Mouse (Mus musculus): ENCODE measurements around the gene Ppp3cb. TPM values are rescaled to one million over a fixed set of nuclear protein-coding genes. Genes with fewer than 3 reads are reported as not detected.

The Ppp3cb gene
- polyA plus RNA-seq, 1 experiment: 4.7 TPM

DNA sequence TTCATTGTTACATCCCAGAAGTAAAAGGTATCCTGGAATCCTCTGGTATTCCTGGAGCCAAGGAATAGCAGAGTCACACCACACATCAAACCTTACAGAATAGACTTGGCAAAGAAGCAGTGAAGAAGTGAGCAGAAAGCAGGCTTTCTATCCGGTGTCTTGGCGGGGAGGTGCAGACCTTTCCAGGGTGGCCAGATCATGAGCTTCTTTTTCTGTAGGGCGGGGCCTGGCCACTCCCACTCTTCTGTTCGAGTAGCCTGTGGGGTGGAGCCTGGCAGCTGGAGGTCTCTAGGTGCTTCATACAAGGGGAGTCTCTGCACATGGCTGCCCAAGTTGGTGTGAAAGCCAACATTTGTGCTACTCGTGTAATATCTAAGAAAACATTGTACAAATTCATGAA, 65.2 kb downstream of the Ppp3cb start:
- H3K27ac ChIP-seq (ENCODE audit: insufficient read depth, low read depth, low read length): no peak overlapping the region
- peaks cover 2% of the 10 kb centered on the region for H3K4me1 ChIP-seq (ENCODE audit: control insufficient read depth, insufficient read depth, insufficient read length, low read length)
- no peaks in the 10 kb centered on the region for H3K27me3 ChIP-seq (ENCODE audit: control insufficient read depth, insufficient read depth, low read length)
- no peak for TF ChIP-seq POLR2A (IDR thresholded peaks at IDR 0.05; ENCODE audit: low read depth, low read length)
- TF ChIP-seq CTCF (IDR thresholded peaks at IDR 0.05; ENCODE audit: extremely low read depth, insufficient read length, insufficient replicate concordance, low read depth, low read length): no peak
- peaks cover 1% of the 10 kb centered on the region; the same call in 1 of the 2 replicates for H3K36me3 ChIP-seq (ENCODE audit: control insufficient read depth, insufficient read depth, low read length)
- no peak overlapping the region for H3K4me3 ChIP-seq (ENCODE audit: low read depth, low read length)
- 27% methylated on average over 5 of the region's 5 CpGs for WGBS

DNA sequence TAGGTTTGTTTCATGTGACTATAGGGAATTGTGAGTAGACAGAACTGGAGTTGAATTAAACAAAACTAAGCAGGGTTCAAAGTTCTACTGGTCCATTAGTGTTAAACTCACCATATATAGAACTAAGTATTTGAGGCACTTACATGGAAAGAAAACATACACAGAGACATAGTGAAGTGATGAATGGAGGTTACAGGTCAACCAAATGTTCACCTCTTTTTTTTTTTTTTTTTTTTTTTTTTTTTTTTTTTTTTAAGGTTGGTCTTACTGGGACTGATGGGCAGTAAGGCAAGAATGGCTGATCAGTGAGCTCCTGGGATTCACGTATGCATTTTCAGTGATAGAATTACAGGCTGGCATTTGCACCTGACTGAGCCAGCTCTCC, 66.2 kb downstream of the Ppp3cb start:
- Histone ChIP-seq H3K27me3 (ENCODE audit: control insufficient read depth, insufficient read depth, low read length) (no peaks in the 10 kb centered on the region), H3K36me3 (ENCODE audit: control insufficient read depth, insufficient read depth, low read length) (peaks cover 7% of the 10 kb centered on the region; the same call in 1 of the 2 replicates), H3K4me3 (ENCODE audit: low read depth, low read length) (peak overlapping the region; percentile 87), H3K4me1 (ENCODE audit: control insufficient read depth, insufficient read depth, insufficient read length, low read length) (peaks cover 2% of the 10 kb centered on the region), H3K27ac (ENCODE audit: insufficient read depth, low read depth, low read length) (no peak overlapping the region)
- TF ChIP-seq POLR2A (IDR thresholded peaks at IDR 0.05; ENCODE audit: low read depth, low read length) (no peak), CTCF (IDR thresholded peaks at IDR 0.05; ENCODE audit: extremely low read depth, insufficient read length, insufficient replicate concordance, low read depth, low read length) (no peak)
- 74% methylated on average over 1 of the region's 1 CpGs for whole genome bisulfite sequencing

- H3K27me3 ChIP-seq (ENCODE audit: control insufficient read depth, insufficient read depth, low read length): no peaks in the 10 kb centered on the region
- TF ChIP-seq CTCF (IDR thresholded peaks at IDR 0.05; ENCODE audit: extremely low read depth, insufficient read length, insufficient replicate concordance, low read depth, low read length) (no peak), POLR2A (IDR thresholded peaks at IDR 0.05; ENCODE audit: low read depth, low read length) (peak; percentile 70)
- peaks cover 7% of the 10 kb centered on the region; the same call in 1 of the 2 replicates for H3K36me3 ChIP-seq (ENCODE audit: control insufficient read depth, insufficient read depth, low read length)
- under 1% methylated on average over 48 of the region's 48 CpGs for WGBS
- H3K4me1 ChIP-seq (ENCODE audit: control insufficient read depth, insufficient read depth, insufficient read length, low read length): peaks cover 2% of the 10 kb centered on the region
- H3K4me3 ChIP-seq (ENCODE audit: low read depth, low read length): peak within 1 kb of the TSS; percentile 87
- peak within 1 kb of the TSS; percentile 89 for H3K27ac ChIP-seq (ENCODE audit: insufficient read depth, low read depth, low read length)
These were observed 66.8 kb downstream of the Ppp3cb start, which contains the start of gene Anxa7 for GRCm38 (mm10) chr14:20479291-20480194. TSS of gene Anxa7 (minus strand) at chr14:20480133.

DNA sequence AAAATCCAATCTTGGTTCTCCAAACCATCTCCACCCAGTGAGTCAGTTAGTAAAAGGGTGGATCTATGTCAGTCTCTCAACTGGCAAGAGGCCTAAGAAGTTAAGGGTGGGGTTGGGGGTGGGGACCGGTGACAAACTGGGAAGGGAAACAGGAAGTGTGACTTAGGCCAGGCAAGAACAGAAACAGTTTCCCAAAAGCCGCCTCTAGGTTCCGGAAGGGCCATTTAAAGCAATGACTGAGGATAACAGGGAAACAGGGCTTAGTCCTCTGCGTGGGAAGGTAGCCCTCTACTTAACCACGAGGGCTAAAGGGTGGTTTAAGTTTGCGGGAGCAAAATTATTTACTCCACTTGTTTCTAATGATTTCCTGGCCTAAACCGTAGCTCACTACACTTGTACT, 67.6 kb downstream of the Ppp3cb start:
- peak overlapping the region; percentile 14; the same call in 1 of the 2 replicates for H3K4me3 ChIP-seq (ENCODE audit: low read depth, low read length)
- no peaks in the 10 kb centered on the region for H3K27me3 ChIP-seq (ENCODE audit: control insufficient read depth, insufficient read depth, low read length)
- TF ChIP-seq POLR2A (IDR thresholded peaks at IDR 0.05; ENCODE audit: low read depth, low read length): no peak
- TF ChIP-seq CTCF (IDR thresholded peaks at IDR 0.05; ENCODE audit: extremely low read depth, insufficient read length, insufficient replicate concordance, low read depth, low read length): no peak
- H3K4me1 ChIP-seq (ENCODE audit: control insufficient read depth, insufficient read depth, insufficient read length, low read length): peaks cover 2% of the 10 kb centered on the region
- H3K36me3 ChIP-seq (ENCODE audit: control insufficient read depth, insufficient read depth, low read length): peaks cover 7% of the 10 kb centered on the region; the same call in 1 of the 2 replicates
- H3K27ac ChIP-seq (ENCODE audit: insufficient read depth, low read depth, low read length): peak overlapping the region; percentile 89
- 0% methylated on average over 7 of the region's 7 CpGs for WGBS

GRCm38 (mm10) chr14:20478385-20478784, 68.0 kb downstream of the Ppp3cb start:
- Histone ChIP-seq H3K36me3 (ENCODE audit: control insufficient read depth, insufficient read depth, low read length) (peaks cover 7% of the 10 kb centered on the region; the same call in 1 of the 2 replicates), H3K27me3 (ENCODE audit: control insufficient read depth, insufficient read depth, low read length) (no peaks in the 10 kb centered on the region), H3K4me1 (ENCODE audit: control insufficient read depth, insufficient read depth, insufficient read length, low read length) (peaks cover 2% of the 10 kb centered on the region), H3K27ac (ENCODE audit: insufficient read depth, low read depth, low read length) (peak overlapping the region; percentile 63), H3K4me3 (ENCODE audit: low read depth, low read length) (peak overlapping the region; percentile 48)
- WGBS: 8% methylated on average over 3 of the region's 3 CpGs
- no peak for TF ChIP-seq POLR2A (IDR thresholded peaks at IDR 0.05; ENCODE audit: low read depth, low read length)
- no peak for TF ChIP-seq CTCF (IDR thresholded peaks at IDR 0.05; ENCODE audit: extremely low read depth, insufficient read length, insufficient replicate concordance, low read depth, low read length)

DNA sequence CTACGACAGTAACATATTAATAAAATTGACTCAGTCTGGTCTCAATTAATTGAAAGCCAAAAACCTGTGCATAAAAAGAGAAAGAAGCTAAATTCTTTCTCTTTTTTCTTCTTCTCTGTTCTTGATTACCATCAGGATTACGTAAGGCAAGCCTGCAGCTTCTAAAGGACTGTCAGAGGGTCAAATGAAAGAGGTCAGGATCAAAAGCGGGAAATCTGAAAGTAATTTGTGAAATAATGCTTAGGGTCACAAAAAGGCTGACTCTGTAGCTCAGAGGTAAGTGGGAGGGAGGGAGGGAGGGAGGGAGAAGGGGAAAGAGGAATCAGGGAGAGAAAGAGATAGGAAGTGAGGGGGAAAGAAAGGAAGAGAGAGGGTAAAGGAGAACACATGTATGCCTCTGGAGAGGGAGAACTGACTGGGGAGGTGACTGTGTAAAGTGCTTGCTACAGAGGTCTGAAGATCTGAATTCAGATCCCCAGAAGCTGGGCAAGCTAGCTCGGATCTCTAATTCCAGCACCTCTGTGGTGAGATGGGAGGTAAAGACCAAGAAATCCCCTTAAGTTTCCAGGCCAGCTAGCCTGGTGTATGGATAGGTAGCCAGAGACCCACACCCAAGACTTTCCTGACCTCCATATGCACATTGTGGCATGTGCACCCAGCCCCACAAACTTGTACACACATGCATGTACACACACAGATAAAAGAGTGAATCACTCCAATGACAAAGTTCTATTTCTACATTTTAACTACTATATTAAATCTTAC, 68.9 kb downstream of the Ppp3cb start:
- peaks cover 2% of the 10 kb centered on the region for H3K4me1 ChIP-seq (ENCODE audit: control insufficient read depth, insufficient read depth, insufficient read length, low read length)
- no peak for TF ChIP-seq CTCF (IDR thresholded peaks at IDR 0.05; ENCODE audit: extremely low read depth, insufficient read length, insufficient replicate concordance, low read depth, low read length)
- no peak for TF ChIP-seq POLR2A (IDR thresholded peaks at IDR 0.05; ENCODE audit: low read depth, low read length)
- H3K4me3 ChIP-seq (ENCODE audit: low read depth, low read length): no peak overlapping the region
- no peak overlapping the region for H3K27ac ChIP-seq (ENCODE audit: insufficient read depth, low read depth, low read length)
- no peaks in the 10 kb centered on the region for H3K27me3 ChIP-seq (ENCODE audit: control insufficient read depth, insufficient read depth, low read length)
- 75% methylated on average over 4 of the region's 4 CpGs for WGBS
- H3K36me3 ChIP-seq (ENCODE audit: control insufficient read depth, insufficient read depth, low read length): peaks cover 12% of the 10 kb centered on the region

All from small intestine, adult 2 months (tissue).